Mouse (Mus musculus): ENCODE measurements around the gene Shb. TPM values are rescaled to one million over a fixed set of nuclear protein-coding genes. Genes with fewer than 3 reads are reported as not detected.

The Shb gene
- polyA plus RNA-seq, 1 experiment from 2014 or later = 8.8 TPM

DNA sequence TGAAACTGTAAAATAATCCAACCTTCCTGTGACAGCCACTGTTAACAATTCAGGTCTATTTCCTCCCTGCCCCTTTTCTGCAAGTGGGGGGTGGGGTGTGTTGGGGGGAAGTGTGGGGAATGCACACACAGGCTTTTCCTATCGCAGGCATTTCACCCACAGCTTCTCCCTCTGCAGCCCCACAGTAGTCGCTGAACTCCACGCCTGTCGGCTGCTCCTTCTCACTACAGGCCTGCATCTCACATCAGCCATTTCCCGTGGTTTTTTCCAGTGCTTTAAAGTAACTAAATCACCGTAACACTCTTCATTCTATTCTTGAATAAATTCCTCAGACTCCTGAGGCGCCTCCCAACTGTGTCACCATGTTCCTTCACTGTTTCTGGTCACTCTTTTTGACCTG lies 17.9 kb downstream of the Shb start:
- Histone ChIP-seq H3K4me3 (peak overlapping the region; percentile 34; the same call in 1 of the 2 replicates), H3K9ac (peak overlapping the region; percentile 74), H3K27ac (replicated peaks) (peak overlapping the region; percentile 91), H3K27me3 (replicated peaks) (no peaks in the 10 kb centered on the region), H3K36me3 (no peaks in the 10 kb centered on the region), H3K9me3 (no peaks in the 10 kb centered on the region), H3K4me2 (peak overlapping the region; percentile 64), H3K4me1 (peaks cover 99% of the 10 kb centered on the region)
- ATAC-seq (ENCODE audit: extremely low read depth, insufficient number of reproducible peaks, low FRiP score, low TSS enrichment) = no peak
- WGBS = 12% methylated on average over 7 of the region's 7 CpGs

DNA sequence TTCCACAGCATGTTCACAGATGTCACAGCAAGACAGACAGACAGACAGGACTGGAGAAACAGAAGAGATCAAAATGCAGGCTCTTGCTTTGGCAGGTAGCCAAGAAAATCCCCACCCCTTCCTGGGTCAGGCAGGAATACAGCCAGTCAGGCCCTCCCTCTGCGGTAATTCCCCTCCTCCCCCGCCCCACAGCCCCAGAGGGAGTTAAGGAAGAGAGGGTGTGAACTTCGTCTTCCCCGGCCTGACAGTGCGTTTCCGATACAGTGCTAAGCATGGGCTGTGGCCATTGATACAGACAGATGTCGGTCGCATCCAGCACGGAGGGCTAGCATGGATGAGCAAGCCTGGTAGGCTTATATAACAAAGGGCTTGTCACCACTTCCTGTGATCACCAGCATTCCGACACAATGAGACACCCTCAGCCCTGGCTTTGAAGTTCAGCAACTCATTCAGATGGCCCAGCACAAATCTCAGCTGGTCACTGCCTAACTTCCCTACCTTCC lies 18.4 kb downstream of the Shb start:
- peak overlapping the region; percentile 64 for H3K4me2 ChIP-seq
- H3K4me1 ChIP-seq = peaks cover 99% of the 10 kb centered on the region
- peak; percentile 53; the same call in 1 of the 2 replicates for ATAC-seq (ENCODE audit: extremely low read depth, insufficient number of reproducible peaks, low FRiP score, low TSS enrichment)
- H3K27me3 ChIP-seq (replicated peaks) = no peaks in the 10 kb centered on the region
- H3K27ac ChIP-seq (replicated peaks) = peak overlapping the region; percentile 91
- H3K9me3 ChIP-seq = no peaks in the 10 kb centered on the region
- no peaks in the 10 kb centered on the region for H3K36me3 ChIP-seq
- 0% methylated on average over 10 of the region's 10 CpGs for WGBS
- H3K4me3 ChIP-seq = peak overlapping the region; percentile 34
- H3K9ac ChIP-seq = peak overlapping the region; percentile 74

DNA sequence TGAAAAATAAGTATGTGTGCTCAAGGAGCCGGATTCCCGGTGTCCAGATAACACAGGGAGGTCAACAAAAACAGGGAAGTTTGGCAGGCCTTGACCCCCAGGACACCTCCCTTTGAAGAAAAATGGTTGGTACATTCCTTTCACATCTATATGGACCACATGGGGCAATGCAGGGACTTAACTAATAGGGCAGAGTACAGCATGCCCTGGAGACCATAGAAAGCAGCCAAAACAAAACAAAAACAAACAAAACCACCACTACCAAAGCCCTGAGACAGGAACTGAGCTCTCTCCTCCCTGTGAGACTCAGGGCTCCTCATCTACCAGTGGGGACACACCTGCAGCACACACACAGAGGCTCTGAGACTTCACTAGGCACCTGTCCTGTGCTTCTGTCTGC lies 18.9 kb downstream of the Shb start:
- H3K9me3 ChIP-seq = no peaks in the 10 kb centered on the region
- peak overlapping the region; percentile 64 for H3K4me2 ChIP-seq
- H3K27me3 ChIP-seq (replicated peaks) = no peaks in the 10 kb centered on the region
- ATAC-seq (ENCODE audit: extremely low read depth, insufficient number of reproducible peaks, low FRiP score, low TSS enrichment) = no peak
- peaks cover 99% of the 10 kb centered on the region for H3K4me1 ChIP-seq
- 39% methylated on average over 2 of the region's 2 CpGs for WGBS
- no peaks in the 10 kb centered on the region for H3K36me3 ChIP-seq
- H3K27ac ChIP-seq (replicated peaks) = peak overlapping the region; percentile 91
- H3K4me3 ChIP-seq = 0 out of 2 replicates have a peak overlapping the region, but pooled peaks have one; percentile 34
- peak overlapping the region; percentile 74 for H3K9ac ChIP-seq

DNA sequence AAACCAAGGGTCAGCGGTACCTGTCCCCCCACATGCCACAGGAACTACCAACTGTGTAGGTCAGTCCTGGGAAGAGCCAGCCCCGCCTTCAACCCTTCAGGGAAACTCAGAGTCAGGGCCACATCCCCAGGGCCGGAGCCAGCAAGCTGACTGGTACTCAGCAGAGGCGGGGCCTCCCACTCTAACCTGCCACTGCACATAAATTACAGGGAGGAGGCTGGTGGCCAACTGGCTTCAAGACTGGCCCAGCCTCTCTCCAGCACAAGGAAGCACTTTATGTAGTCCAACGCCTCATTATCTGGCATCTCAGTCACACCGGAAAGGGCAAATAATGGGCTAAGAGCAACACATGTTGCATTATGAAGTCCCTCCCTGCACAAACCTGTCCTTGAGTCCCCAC lies 22.1 kb downstream of the Shb start:
- no peak overlapping the region for H3K4me3 ChIP-seq
- H3K9ac ChIP-seq = peak overlapping the region; percentile 75
- peaks cover 99% of the 10 kb centered on the region for H3K4me1 ChIP-seq
- no peaks in the 10 kb centered on the region for H3K9me3 ChIP-seq
- no peaks in the 10 kb centered on the region for H3K27me3 ChIP-seq (replicated peaks)
- WGBS = 42% methylated on average over 6 of the region's 6 CpGs
- H3K27ac ChIP-seq (replicated peaks) = peak overlapping the region; percentile 97
- no peak for ATAC-seq (ENCODE audit: extremely low read depth, insufficient number of reproducible peaks, low FRiP score, low TSS enrichment)
- no peaks in the 10 kb centered on the region for H3K36me3 ChIP-seq
- no peak overlapping the region; the same call in 1 of the 2 replicates for H3K4me2 ChIP-seq

DNA sequence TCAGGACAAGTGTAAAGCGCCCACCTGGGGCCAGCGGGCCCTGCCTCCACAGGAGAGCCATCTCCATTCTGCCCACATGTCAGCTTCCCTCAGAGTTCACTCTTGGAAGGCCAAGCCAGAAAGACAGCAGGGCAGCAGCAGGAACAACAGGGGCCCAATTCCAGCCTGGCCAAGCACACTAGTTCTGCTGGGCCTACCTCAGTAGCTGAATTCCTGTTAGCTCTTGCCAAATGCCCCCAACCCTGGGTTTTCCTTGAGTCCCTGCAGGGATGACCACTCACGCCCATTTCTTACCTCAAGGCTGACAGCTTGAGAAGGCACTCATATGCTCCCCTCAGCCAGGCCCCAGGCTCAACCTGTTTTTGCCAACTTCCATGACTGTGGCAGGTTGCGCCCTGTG lies 22.9 kb downstream of the Shb start:
- Histone ChIP-seq H3K4me3 (no peak overlapping the region), H3K9ac (peak overlapping the region; percentile 75), H3K4me1 (peaks cover 97% of the 10 kb centered on the region), H3K27ac (replicated peaks) (peak overlapping the region; percentile 97), H3K9me3 (no peaks in the 10 kb centered on the region), H3K27me3 (replicated peaks) (no peaks in the 10 kb centered on the region), H3K4me2 (no peak overlapping the region; the same call in 1 of the 2 replicates), H3K36me3 (no peaks in the 10 kb centered on the region)
- 89% methylated on average over 4 of the region's 4 CpGs for WGBS
- ATAC-seq (ENCODE audit: extremely low read depth, insufficient number of reproducible peaks, low FRiP score, low TSS enrichment) = no peak

DNA sequence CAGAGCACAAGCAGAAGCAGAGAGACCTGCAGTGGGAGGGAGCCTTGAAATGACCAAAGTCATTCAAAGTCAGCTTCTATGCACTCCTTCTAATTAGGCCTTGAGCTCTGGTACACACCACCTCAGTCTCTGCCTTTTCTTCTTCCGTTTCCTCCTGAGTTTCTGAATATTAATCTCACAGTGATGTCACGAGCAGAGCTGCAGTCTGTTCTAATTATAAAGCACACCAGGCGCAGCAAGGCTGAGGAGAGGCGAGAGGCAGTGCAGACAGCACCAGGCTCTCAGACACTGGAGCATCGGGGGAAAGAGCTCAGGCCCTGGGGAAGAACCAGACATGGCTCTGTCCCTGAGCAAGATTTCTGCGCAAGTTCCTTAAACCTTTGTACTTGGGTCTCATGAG lies 23.8 kb downstream of the Shb start:
- no peaks in the 10 kb centered on the region for H3K27me3 ChIP-seq (replicated peaks)
- no peaks in the 10 kb centered on the region for H3K9me3 ChIP-seq
- peak overlapping the region; percentile 56 for H3K4me2 ChIP-seq
- peak overlapping the region; percentile 75 for H3K9ac ChIP-seq
- no peak overlapping the region for H3K4me3 ChIP-seq
- peak overlapping the region; percentile 97 for H3K27ac ChIP-seq (replicated peaks)
- no peaks in the 10 kb centered on the region for H3K36me3 ChIP-seq
- 28% methylated on average over 6 of the region's 6 CpGs for WGBS
- peaks cover 97% of the 10 kb centered on the region for H3K4me1 ChIP-seq
- no peak; the same call in 1 of the 2 replicates for ATAC-seq (ENCODE audit: extremely low read depth, insufficient number of reproducible peaks, low FRiP score, low TSS enrichment)

DNA sequence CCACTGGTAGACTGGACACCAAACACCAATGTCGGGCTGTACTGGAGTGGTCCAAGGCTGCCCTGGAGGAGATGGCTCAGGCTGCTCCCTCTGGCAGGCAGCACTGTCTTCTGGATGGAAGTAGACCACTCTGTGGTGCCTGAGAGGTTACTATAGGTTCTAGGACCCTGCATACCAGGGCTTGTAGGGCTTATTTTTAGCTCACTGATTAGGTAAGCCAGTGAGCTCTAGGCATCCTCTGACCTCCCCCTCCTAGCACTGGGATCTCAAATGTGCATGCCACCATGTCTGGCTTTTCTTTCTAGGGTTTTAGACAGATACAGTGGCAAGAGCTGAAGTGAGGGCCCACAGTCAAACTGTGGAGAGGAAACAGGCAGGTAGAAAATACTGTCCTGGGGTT lies 24.8 kb downstream of the Shb start:
- H3K4me1 ChIP-seq = peaks cover 96% of the 10 kb centered on the region

DNA sequence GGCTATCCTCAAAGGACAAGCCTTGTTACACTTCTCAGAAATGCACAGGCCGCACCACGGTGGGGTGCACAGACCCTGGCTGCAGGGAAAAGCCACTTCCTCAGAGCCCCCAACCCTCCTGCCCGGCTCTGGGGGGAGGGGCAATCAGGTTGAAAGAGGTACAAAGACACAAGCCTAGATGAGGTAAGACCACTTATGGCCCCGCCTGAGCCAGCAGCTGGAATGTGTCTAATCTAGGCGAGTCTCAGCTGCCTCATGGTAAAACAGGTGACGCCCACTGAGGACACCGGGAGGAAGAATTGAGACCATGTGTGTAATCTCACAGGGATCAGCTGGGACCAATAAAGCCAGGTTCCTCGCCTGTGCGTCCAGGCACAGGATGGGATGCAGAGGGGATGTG lies 25.2 kb downstream of the Shb start:
- H3K36me3 ChIP-seq = no peaks in the 10 kb centered on the region
- WGBS = 34% methylated on average over 9 of the region's 9 CpGs
- no peaks in the 10 kb centered on the region for H3K27me3 ChIP-seq (replicated peaks)
- peak overlapping the region; percentile 56 for H3K4me2 ChIP-seq
- H3K4me1 ChIP-seq = peaks cover 96% of the 10 kb centered on the region
- no peak for ATAC-seq (ENCODE audit: extremely low read depth, insufficient number of reproducible peaks, low FRiP score, low TSS enrichment)
- H3K9ac ChIP-seq = peak overlapping the region; percentile 75
- H3K9me3 ChIP-seq = no peaks in the 10 kb centered on the region
- peak overlapping the region; percentile 97 for H3K27ac ChIP-seq (replicated peaks)
- no peak overlapping the region for H3K4me3 ChIP-seq

More for the DNA sequence above, 24.8 kb downstream of the Shb start:
- Histone ChIP-seq H3K27ac (replicated peaks) (peak overlapping the region; percentile 97), H3K9ac (peak overlapping the region; percentile 75), H3K9me3 (no peaks in the 10 kb centered on the region), H3K4me2 (peak overlapping the region; percentile 56), H3K4me3 (no peak overlapping the region), H3K36me3 (no peaks in the 10 kb centered on the region), H3K27me3 (replicated peaks) (no peaks in the 10 kb centered on the region)
- WGBS = 43% methylated on average over 1 of the region's 1 CpGs
- peak; percentile 12; the same call in 1 of the 2 replicates for ATAC-seq (ENCODE audit: extremely low read depth, insufficient number of reproducible peaks, low FRiP score, low TSS enrichment)

DNA sequence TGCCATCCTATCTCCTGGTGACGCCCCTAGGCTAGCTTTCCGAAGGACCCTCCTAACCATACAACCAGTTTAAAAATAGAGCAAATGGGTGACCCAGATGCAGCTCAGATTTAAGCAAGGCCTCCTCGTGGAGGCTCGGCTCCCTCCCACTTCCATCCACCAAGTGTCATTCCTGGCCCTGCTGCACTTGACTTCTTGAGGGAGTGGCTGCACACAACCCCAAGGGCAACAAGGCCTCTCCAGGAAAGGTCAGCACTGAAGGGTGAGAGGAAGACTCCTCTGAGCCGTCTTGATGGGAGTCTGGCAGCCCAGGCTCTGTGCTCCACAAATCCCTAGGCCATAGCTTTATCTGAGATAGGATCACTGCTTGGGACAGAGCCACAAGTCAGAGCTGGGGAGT lies 25.7 kb downstream of the Shb start:
- peak overlapping the region; percentile 75 for H3K9ac ChIP-seq

DNA sequence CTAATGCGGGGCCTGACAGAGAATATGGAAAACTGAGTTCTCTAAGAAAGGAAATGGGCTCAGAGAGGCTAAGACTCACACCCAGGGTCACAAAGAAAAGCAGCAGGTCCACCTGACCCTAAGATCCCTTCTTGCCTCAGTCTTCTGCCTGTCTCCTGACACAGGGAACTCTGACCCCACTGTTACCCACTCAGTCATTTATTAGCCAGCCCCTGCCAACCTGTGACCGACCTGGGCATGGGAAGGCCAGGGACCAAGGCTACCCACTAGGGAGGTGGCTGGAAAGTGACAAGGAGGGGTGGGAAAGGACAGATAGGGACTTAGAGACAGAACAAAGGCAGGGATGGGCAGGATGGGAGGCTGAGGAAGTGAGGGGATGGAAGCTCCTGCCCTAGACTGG lies 26.6 kb downstream of the Shb start:
- Histone ChIP-seq H3K9ac (peak overlapping the region; percentile 75), H3K9me3 (no peaks in the 10 kb centered on the region), H3K36me3 (no peaks in the 10 kb centered on the region), H3K4me3 (no peak overlapping the region), H3K4me2 (peak overlapping the region; percentile 56; the same call in 1 of the 2 replicates), H3K4me1 (peaks cover 96% of the 10 kb centered on the region), H3K27ac (replicated peaks) (peak overlapping the region; percentile 97), H3K27me3 (replicated peaks) (no peaks in the 10 kb centered on the region)
- WGBS = 77% methylated on average over 2 of the region's 2 CpGs
- no peak for ATAC-seq (ENCODE audit: extremely low read depth, insufficient number of reproducible peaks, low FRiP score, low TSS enrichment)

More for the DNA sequence above, 25.7 kb downstream of the Shb start:
- Histone ChIP-seq H3K4me1 (peaks cover 96% of the 10 kb centered on the region), H3K4me2 (peak overlapping the region; percentile 56), H3K4me3 (no peak overlapping the region), H3K27me3 (replicated peaks) (no peaks in the 10 kb centered on the region), H3K27ac (replicated peaks) (peak overlapping the region; percentile 97), H3K36me3 (no peaks in the 10 kb centered on the region), H3K9me3 (no peaks in the 10 kb centered on the region)
- 23% methylated on average over 5 of the region's 5 CpGs for WGBS
- no peak for ATAC-seq (ENCODE audit: extremely low read depth, insufficient number of reproducible peaks, low FRiP score, low TSS enrichment)

DNA sequence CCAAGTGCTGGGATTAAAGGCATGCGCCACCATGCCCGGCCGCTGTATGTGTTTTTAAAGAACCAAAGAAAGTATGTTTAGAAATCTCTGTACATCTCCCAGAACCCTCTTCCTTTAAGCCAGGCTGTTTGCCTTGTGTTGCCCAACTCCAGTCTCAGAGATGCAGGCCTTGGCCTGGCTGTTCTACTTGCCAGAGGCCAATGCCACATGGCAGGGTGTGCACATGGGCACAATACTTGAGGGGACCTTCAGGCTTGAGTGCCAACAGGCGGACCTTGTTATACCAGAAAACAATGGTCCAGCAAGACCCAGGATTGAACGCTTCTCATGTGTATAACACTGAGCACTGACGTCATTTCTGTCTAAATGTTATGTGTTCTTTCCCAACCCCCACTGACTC lies 27.1 kb downstream of the Shb start:
- 0 out of 2 replicates have a peak overlapping the region, but pooled peaks have one; percentile 97 for H3K27ac ChIP-seq (replicated peaks)

DNA sequence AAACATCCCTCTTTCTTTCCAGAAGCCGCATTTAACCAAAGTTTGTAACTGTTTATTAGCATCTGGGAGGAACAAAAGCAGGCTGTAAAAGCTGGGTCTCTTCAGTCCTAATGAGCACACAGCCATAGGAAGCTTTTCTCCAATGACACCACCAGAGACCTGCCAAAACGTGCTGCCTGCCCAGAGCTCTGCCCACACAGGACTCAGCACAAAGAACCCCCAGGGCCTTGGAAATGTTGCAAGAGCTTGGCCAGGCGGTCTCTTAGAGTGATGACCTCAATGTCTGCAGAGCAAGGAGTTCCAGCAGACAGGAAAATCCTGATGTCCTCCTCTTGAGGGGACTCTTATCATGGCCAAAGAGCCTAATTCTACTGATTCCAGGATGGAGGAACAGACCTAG lies 28.5 kb downstream of the Shb start:
- Histone ChIP-seq H3K4me1 (peaks cover 97% of the 10 kb centered on the region), H3K27ac (replicated peaks) (0 out of 2 replicates have a peak overlapping the region, but pooled peaks have one; percentile 16), H3K36me3 (no peaks in the 10 kb centered on the region), H3K27me3 (replicated peaks) (no peaks in the 10 kb centered on the region), H3K9me3 (no peaks in the 10 kb centered on the region), H3K4me3 (no peak overlapping the region), H3K4me2 (no peak overlapping the region), H3K9ac (no peak overlapping the region)
- 63% methylated on average over 3 of the region's 3 CpGs for WGBS
- no peak for ATAC-seq (ENCODE audit: extremely low read depth, insufficient number of reproducible peaks, low FRiP score, low TSS enrichment)

More for the DNA sequence above, 27.1 kb downstream of the Shb start:
- WGBS = 90% methylated on average over 6 of the region's 6 CpGs
- peak overlapping the region; percentile 75; the same call in 1 of the 2 replicates for H3K9ac ChIP-seq
- no peaks in the 10 kb centered on the region for H3K36me3 ChIP-seq
- no peaks in the 10 kb centered on the region for H3K9me3 ChIP-seq
- no peak overlapping the region for H3K4me3 ChIP-seq
- H3K4me2 ChIP-seq = no peak overlapping the region
- ATAC-seq (ENCODE audit: extremely low read depth, insufficient number of reproducible peaks, low FRiP score, low TSS enrichment) = no peak
- no peaks in the 10 kb centered on the region for H3K27me3 ChIP-seq (replicated peaks)
- peaks cover 97% of the 10 kb centered on the region for H3K4me1 ChIP-seq

Data from heart, embryonic 13.5 days (tissue).